Mouse (Mus musculus): Measurements from ENCODE around the gene Krt4.

DNA sequence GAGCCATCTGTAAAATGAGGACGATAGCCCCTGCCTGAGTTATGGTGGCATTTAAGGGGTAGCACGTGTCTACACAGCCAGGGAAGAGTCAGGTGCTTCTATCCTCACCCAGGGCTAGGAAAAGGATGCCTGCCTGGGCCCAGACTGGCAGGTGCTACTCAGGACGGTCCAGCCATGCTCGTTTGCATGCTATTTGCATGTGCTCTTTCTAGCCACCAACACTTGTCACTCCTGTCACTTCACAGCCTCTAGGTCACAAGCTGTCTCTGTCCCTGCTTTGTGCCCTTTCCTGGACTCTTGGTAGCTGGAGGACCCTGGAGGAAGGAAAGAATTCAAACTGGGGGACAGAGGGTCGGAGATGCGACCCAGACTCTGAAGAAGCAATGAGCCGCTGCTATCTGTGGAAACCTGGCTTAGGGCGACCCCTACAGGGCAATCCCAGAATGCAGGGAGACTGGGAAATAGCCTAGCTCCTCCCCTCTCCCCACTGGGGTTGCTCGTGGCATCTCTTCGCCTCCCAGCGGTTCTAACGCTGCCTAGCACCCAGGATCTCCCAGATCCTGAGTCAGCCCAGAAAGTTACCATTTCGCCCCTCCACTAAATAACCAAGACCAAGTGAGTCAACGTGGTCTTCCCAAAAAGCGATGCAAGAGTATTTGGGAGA is 49.0 kb upstream of the Krt4 start:
- TF ChIP-seq CTCF (IDR thresholded peaks at IDR 0.05; ENCODE audit: low read depth) (peak; percentile 98), EP300 (IDR thresholded peaks at IDR 0.05; ENCODE audit: low read depth) (no peak)
